Mouse (Mus musculus) ES-Bruce4 (cell line): Measurements from ENCODE around the gene Adra1d.
A peak's percentile ranks its signal among the peaks of the same experiment; 100 is the strongest.

Experiments used
- CTCF ChIP-seq: IDR thresholded peaks from one replicate; pipeline ENCODE4 v1.8.1; 2011; ENCODE audit warnings: low read depth, low read length
- EP300 ChIP-seq: IDR thresholded peaks from 2 replicates; pipeline ENCODE4 v1.6.1; 2011; ENCODE audit warnings: low read depth, low read length; ENCODE audit not compliant: insufficient read depth
- POLR2A ChIP-seq: IDR thresholded peaks from one replicate; pipeline ENCODE4 v1.8.1; 2011; ENCODE audit warnings: low read length; ENCODE audit not compliant: insufficient read depth

GRCm38 (mm10) chr2:131509671-131510313 is 52.3 kb downstream of the Adra1d start:
- peak; percentile 65 for TF ChIP-seq CTCF
- TF ChIP-seq POLR2A, result no peak
- 0 out of 2 replicates have a peak, but pooled peaks have one; percentile 6 for TF ChIP-seq EP300
